Mouse (Mus musculus) cortical plate, adult 2 months (tissue): Measurements from ENCODE around the gene Dclre1b.
A peak's percentile ranks its signal among the peaks of the same experiment; 100 is the strongest.

Experiments used
- CTCF ChIP-seq: fragments of 200-500 bp; IDR thresholded peaks from 2 replicates; pipeline ENCODE4 v1.5.1; 2011; ENCODE audit warnings: mild to moderate bottlenecking, control low read depth, low read length; ENCODE audit not compliant: insufficient read depth; ENCODE audit errors: extremely low read depth
- POLR2A ChIP-seq: fragments of 200-500 bp; IDR thresholded peaks from 2 replicates; pipeline ENCODE4 v1.6.1; 2011; ENCODE audit warnings: mild to moderate bottlenecking, low read length, control low read depth; ENCODE audit not compliant: insufficient read depth; ENCODE audit errors: extremely low read depth

GRCm38 (mm10) chr3:103852565-103853299, 43.5 kb upstream of the Dclre1b start:
- TF ChIP-seq CTCF: peak; percentile 20; the same call in 1 of the 2 replicates
- TF ChIP-seq POLR2A: no peak
